1 mouse cellular context compared by ENCODE assay signal in genomic region chr9:62122508-62123215, GRCm38 (mm10).
TF ChIP-seq lines count a peak whose summit lies in the region.

Glce (minus strand) TSS chr9:62122655.

TF ChIP-seq in CH12.LX, 34 proteins besides CTCF, POLR2A, EP300 and RAD21 (continued from another document):
- TF ChIP-seq SMC3 (IDR thresholded peaks at IDR 0.05; ENCODE audit: low read depth, low read length) (no peak), SIN3A (IDR thresholded peaks at IDR 0.05; ENCODE audit: low read length) (peak; percentile 53), ELF1 (IDR thresholded peaks at IDR 0.05; ENCODE audit: low read depth, low read length) (0 out of 2 replicates have a peak, but pooled peaks have one; percentile 28), USF1 (IDR thresholded peaks at IDR 0.05; ENCODE audit: low read depth, low read length) (no peak), MAX (IDR thresholded peaks at IDR 0.05; ENCODE audit: low read length) (peak; percentile 73; the same call in 1 of the 2 replicates), JUN (IDR thresholded peaks at IDR 0.05; ENCODE audit: insufficient read depth, low read depth, low read length) (no peak), HCFC1 (IDR thresholded peaks at IDR 0.05; ENCODE audit: low read depth, low read length) (peak; percentile 61), MAZ (IDR thresholded peaks at IDR 0.05; ENCODE audit: low read depth, low read length) (peak; percentile 90), GABPA (IDR thresholded peaks at IDR 0.05; ENCODE audit: insufficient replicate concordance, low read depth, low read length) (no peak), MEF2A (IDR thresholded peaks at IDR 0.05; ENCODE audit: borderline replicate concordance, low read depth, low read length) (peak; percentile 62; the same call in 1 of the 2 replicates), MXI1 (IDR thresholded peaks at IDR 0.05; ENCODE audit: low read depth, low read length) (peak; percentile 72; the same call in 1 of the 2 replicates)
TF ChIP-seq in CH12.LX: peak in this region for 17.
